ENCODE assay signal across 7 mouse cellular contexts in the genomic region with DNA sequence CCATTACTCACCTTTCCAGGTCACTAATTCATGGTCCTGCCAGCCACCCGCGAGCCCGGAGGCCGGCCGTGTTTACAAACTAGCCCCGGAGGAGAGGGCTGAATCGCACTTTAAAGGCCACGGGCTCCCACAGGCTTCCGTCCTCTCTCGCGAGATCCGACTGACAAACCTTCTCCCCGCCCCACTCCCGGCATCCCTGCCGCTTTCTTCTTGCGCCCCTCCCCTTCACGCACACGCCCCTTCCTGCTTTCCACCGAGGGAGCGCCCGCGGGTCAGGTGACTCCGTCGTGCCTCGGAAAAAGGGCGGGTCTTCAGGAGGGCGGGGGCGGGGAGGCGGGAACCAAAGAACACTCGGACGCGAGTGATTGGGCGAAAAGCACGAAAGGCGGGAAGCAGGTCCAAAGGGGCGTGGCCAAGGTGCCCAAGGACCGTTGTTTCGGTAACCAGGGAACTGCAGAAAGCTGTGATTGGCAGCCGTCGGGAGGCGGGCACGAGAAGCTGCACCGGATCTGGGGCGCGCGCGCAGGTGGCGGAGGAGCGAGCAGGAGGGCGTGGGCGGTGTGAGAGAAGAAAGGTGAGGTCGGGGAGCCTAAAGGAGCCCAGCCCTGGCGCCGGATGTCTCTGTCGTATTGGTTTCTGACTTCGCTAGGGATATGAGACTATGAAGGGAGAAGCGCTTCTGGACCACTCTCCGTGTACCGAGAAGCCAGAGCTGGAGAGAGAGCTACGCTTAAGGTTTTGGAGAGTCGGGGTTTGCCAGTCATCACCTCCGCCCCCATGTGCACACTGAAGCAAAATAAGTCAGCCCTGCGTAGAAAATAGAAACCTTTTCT. TPM values are rescaled to one million over a fixed set of nuclear protein-coding genes. Genes with fewer than 3 reads are reported as not detected.
DNase-seq lines count a peak whose midpoint lies in the region; ATAC-seq lines count a peak whose summit lies in the region.

A gene (minus strand): TSS at position 176 of the 833 bp plus-strand sequence.

- no peaks in the 10 kb centered on the region for H3K4me1 ChIP-seq in embryonic facial prominence, embryonic 11.5 days (ENCODE audit: control insufficient read depth, insufficient read depth, low read length)
- peaks cover 9% of the 10 kb centered on the region; the same call in 1 of the 2 replicates for H3K4me1 ChIP-seq in limb, embryonic 10.5 days
- peaks cover 19% of the 10 kb centered on the region for H3K4me1 ChIP-seq in midbrain, embryonic 13.5 days (replicated peaks)

- H3K9me3 ChIP-seq in embryonic facial prominence, embryonic 11.5 days (replicated peaks; ENCODE audit: control insufficient read depth, low read length) = no peaks in the 10 kb centered on the region
- no peaks in the 10 kb centered on the region for H3K9me3 ChIP-seq in limb, embryonic 10.5 days (replicated peaks)
- no peaks in the 10 kb centered on the region for H3K9me3 ChIP-seq in midbrain, embryonic 13.5 days

- WGBS in embryonic facial prominence, embryonic 11.5 days = under 1% methylated on average over 63 of the region's 63 CpGs
- whole genome bisulfite sequencing in limb, embryonic 10.5 days = under 1% methylated on average over 63 of the region's 63 CpGs
- under 1% methylated on average over 62 of the region's 63 CpGs for WGBS in midbrain, embryonic 13.5 days

- ATAC-seq in embryonic facial prominence, embryonic 11.5 days (replicated peaks; ENCODE audit: insufficient number of reproducible peaks, low FRiP score, low TSS enrichment, low read depth) = peak; percentile 93
- ATAC-seq in granulocyte monocyte progenitor cell, adult 5-6 weeks (replicated peaks; ENCODE audit: poor library complexity, severe bottlenecking) = peak; percentile 90
- ATAC-seq in midbrain, embryonic 13.5 days = peak; percentile 95

- peak within 1 kb of the TSS; percentile 90 for H3K4me3 ChIP-seq in embryonic facial prominence, embryonic 11.5 days (ENCODE audit: low read depth, low read length)
- peak within 1 kb of the TSS; percentile 96 for H3K4me3 ChIP-seq in limb, embryonic 10.5 days
- H3K4me3 ChIP-seq in midbrain, embryonic 13.5 days (replicated peaks) = peak within 1 kb of the TSS; percentile 91

- H3K27me3 ChIP-seq in embryonic facial prominence, embryonic 11.5 days (ENCODE audit: control insufficient read depth, insufficient read depth, low read length) = no peaks in the 10 kb centered on the region
- H3K27me3 ChIP-seq in limb, embryonic 10.5 days (ENCODE audit: low read depth, poor library complexity, severe bottlenecking) = no peaks in the 10 kb centered on the region
- H3K27me3 ChIP-seq in midbrain, embryonic 13.5 days = no peaks in the 10 kb centered on the region

- H3K27ac ChIP-seq in embryonic facial prominence, embryonic 11.5 days (replicated peaks; ENCODE audit: low read depth, low read length) = peak within 1 kb of the TSS; percentile 80
- peak within 1 kb of the TSS; percentile 97 for H3K27ac ChIP-seq in limb, embryonic 10.5 days
- H3K27ac ChIP-seq in midbrain, embryonic 13.5 days = peak within 1 kb of the TSS; percentile 95

- H3K9ac ChIP-seq in embryonic facial prominence, embryonic 11.5 days (replicated peaks; ENCODE audit: low read length) = peak within 1 kb of the TSS; percentile 95
- H3K9ac ChIP-seq in midbrain, embryonic 13.5 days (replicated peaks) = peak within 1 kb of the TSS; percentile 97

- peak within 1 kb of the TSS; percentile 73 for H3K4me2 ChIP-seq in embryonic facial prominence, embryonic 11.5 days (ENCODE audit: low read depth, low read length)
- peak within 1 kb of the TSS; percentile 66 for H3K4me2 ChIP-seq in midbrain, embryonic 13.5 days (replicated peaks)

- no peaks in the 10 kb centered on the region for H3K36me3 ChIP-seq in embryonic facial prominence, embryonic 11.5 days (replicated peaks; ENCODE audit: control insufficient read depth, insufficient read depth, low read depth, low read length)
- peaks cover 17% of the 10 kb centered on the region for H3K36me3 ChIP-seq in limb, embryonic 10.5 days
- H3K36me3 ChIP-seq in midbrain, embryonic 13.5 days = no peaks in the 10 kb centered on the region

- DNase-seq in adrenal gland, postnatal 14 days = peak; percentile 99
- DNase-seq in embryonic facial prominence, embryonic 11.5 days (ENCODE audit: low spot score) = peak; percentile 100
- peak; percentile 99 for DNase-seq in kidney, adult 11 months
- peak; percentile 97 for DNase-seq in limb, embryonic 10.5 days (ENCODE audit: low spot score)
- peak; percentile 97 for DNase-seq in spleen, adult 12 weeks (ENCODE audit: low spot score)

RNA-seq across cellular contexts. Expression of the gene that starts here (rescaled TPM):
- 72.5 and 75.4 TPM in 2 replicates for total RNA-seq in adrenal gland, postnatal 14 days (2021)
- polyA plus RNA-seq in embryonic facial prominence, embryonic 11.5 days (2014; fragmentation: Nextera tagmentation; extraction: Ambion mirVana) = 79.4 and 81.6 TPM in 2 replicates
- total RNA-seq in granulocyte monocyte progenitor cell, adult 5-6 weeks (2014; fragmentation: Nextera tagmentation) = 70.3 and 88.3 TPM in 2 replicates
- total RNA-seq in granulocyte monocyte progenitor cell, adult 5-6 weeks (2017) = 56.9 and 58.9 TPM in 2 replicates
- polyA plus RNA-seq in limb, embryonic 10.5 days (2016; fragmentation: Nextera tagmentation; extraction: Ambion mirVana) = 71.8 and 85.3 TPM in 2 replicates
- 120 and 124 TPM in 2 replicates for polyA plus RNA-seq in midbrain, embryonic 13.5 days (2015; fragmentation: Nextera tagmentation; extraction: Ambion mirVana)

Comparison
In these comparisons a context has a peak if more than half of its experiments do, and no peak if none do; other contexts are left out.
1. Peak in every context shown above with its lines: DNase-seq, ATAC-seq, H3K4me3 ChIP-seq and H3K27ac ChIP-seq.